Mouse (Mus musculus) lung, postnatal 0 days (tissue): ENCODE data around the gene Ankmy1. TPM values are rescaled to one million over a fixed set of nuclear protein-coding genes. Genes with fewer than 3 reads are reported as not detected.

Experiments used
- ATAC-seq: fragments of 200-750 bp; cut with Nextera tagmentation; 2 replicates; pipeline ENCODE4 v1.8.0; 2017; ENCODE audit warnings: moderate library complexity
- DNase-seq: peaks from one replicate; pipeline ENCODE4 v3.0.0-alpha.2; 2016; ENCODE audit warnings: low spot score
- H3K27ac ChIP-seq: fragments of 300-500 bp; sonication (generic); 2 replicates; pipeline ENCODE4 v1.5.1; 2014; ENCODE audit warnings: antibody characterized with exemption, mild to moderate bottlenecking, low read length, mixed read lengths
- H3K27me3 ChIP-seq: fragments of 300-500 bp; sonication (generic); replicated peaks from 2 replicates; pipeline ENCODE4 v1.6.1; 2014; ENCODE audit warnings: low read length, mixed read lengths; ENCODE audit not compliant: insufficient read depth
- H3K36me3 ChIP-seq: fragments of 300-500 bp; sonication (generic); 2 replicates; pipeline ENCODE4 v1.6.1; 2014; ENCODE audit warnings: low read length, mixed read lengths; ENCODE audit not compliant: insufficient read depth
- H3K4me1 ChIP-seq: fragments of 300-500 bp; sonication (generic); 2 replicates; pipeline ENCODE4 v1.6.1; 2014; ENCODE audit warnings: antibody characterized with exemption, low read depth, low read length, mixed read lengths; ENCODE audit not compliant: insufficient read depth
- H3K4me2 ChIP-seq: fragments of 300-500 bp; sonication (generic); replicated peaks from 2 replicates; pipeline ENCODE4 v1.6.1; 2014; ENCODE audit warnings: low read depth, mild to moderate bottlenecking, low read length, moderate library complexity, mixed read lengths
- H3K4me3 ChIP-seq: fragments of 300-500 bp; sonication (generic); 2 replicates; pipeline ENCODE4 v1.5.1; 2014; ENCODE audit warnings: low read depth, low read length
- H3K9ac ChIP-seq: fragments of 300-500 bp; sonication (generic); replicated peaks from 2 replicates; pipeline ENCODE4 v1.6.1; 2014; ENCODE audit warnings: low read depth, mild to moderate bottlenecking
- H3K9me3 ChIP-seq: fragments of 300-500 bp; sonication (generic); 2 replicates; pipeline ENCODE4 v1.6.1; 2016; ENCODE audit warnings: low read length, mixed read lengths
- CTCF ChIP-seq: IDR thresholded peaks from 2 replicates; pipeline ENCODE4 v1.5.1; 2016; ENCODE audit warnings: antibody characterized with exemption, mild to moderate bottlenecking
- EP300 ChIP-seq: IDR thresholded peaks from 2 replicates; pipeline ENCODE4 v1.6.1; 2016; ENCODE audit warnings: antibody characterized with exemption, mild to moderate bottlenecking, control low read depth
- WGBS: fragments of 180-500 bp; shearing (Covaris S2); extraction: QIAGEN DNeasy Blood & Tissue Kit; methylation state at CpG from one replicate; pipeline ENCODE4 v1.1.7; 2014; 5-methylcytosine and 5-hydroxymethylcytosine counted together
- polyA plus RNA-seq: library from polyadenylated mRNA; unstranded; fragments of >200 nt; fragmentation: Nextera tagmentation; extraction: Ambion mirVana; gene quantifications from 2 replicates; pipeline ENCODE4 v1.2.1, GENCODE M21; 2015

The Ankmy1 gene
- polyA plus RNA-seq, 1 experiment from 2014 or later: 0.57 TPM

- no peaks in the 10 kb centered on the region for H3K36me3 ChIP-seq
- ATAC-seq: no peak
- WGBS: 68% methylated on average over 14 of the region's 14 CpGs
- no peak overlapping the region for H3K9ac ChIP-seq
- H3K4me2 ChIP-seq: no peak overlapping the region
- TF ChIP-seq EP300: no peak
- no peak for TF ChIP-seq CTCF
- no peak for DNase-seq
- H3K27me3 ChIP-seq: 0 out of 2 replicates have a peak, but pooled peaks cover 3% of the 10 kb centered on the region
- no peak overlapping the region for H3K4me3 ChIP-seq
- no peaks in the 10 kb centered on the region for H3K9me3 ChIP-seq
- H3K4me1 ChIP-seq: no peaks in the 10 kb centered on the region
- no peak overlapping the region for H3K27ac ChIP-seq
These were observed 64.5 kb downstream of the Ankmy1 start for GRCm38 (mm10) chr1:92837931-92838833.

GRCm38 (mm10) chr1:92833987-92834706 lies 68.6 kb downstream of the Ankmy1 start:
- Histone ChIP-seq H3K9ac (no peak overlapping the region), H3K4me2 (no peak overlapping the region), H3K4me3 (no peak overlapping the region), H3K27ac (no peak overlapping the region), H3K27me3 (peaks cover 15% of the 10 kb centered on the region; the same call in 1 of the 2 replicates), H3K36me3 (no peaks in the 10 kb centered on the region), H3K4me1 (no peaks in the 10 kb centered on the region; the same call in 1 of the 2 replicates), H3K9me3 (no peaks in the 10 kb centered on the region)
- 0 out of 2 replicates have a peak, but pooled peaks have one; percentile 21 for ATAC-seq
- TF ChIP-seq EP300 (no peak), CTCF (peak; percentile 89)
- WGBS: 62% methylated on average over 7 of the region's 7 CpGs
- DNase-seq: peak; percentile 80

- DNase-seq (peak; percentile 67), ATAC-seq (peak; percentile 18)
- H3K4me1 ChIP-seq: no peaks in the 10 kb centered on the region; the same call in 1 of the 2 replicates
- H3K27ac ChIP-seq: peak overlapping the region; percentile 47; the same call in 1 of the 2 replicates
- H3K9ac ChIP-seq: peak overlapping the region; percentile 34; the same call in 1 of the 2 replicates
- H3K4me2 ChIP-seq: peak overlapping the region; percentile 96
- peaks cover 15% of the 10 kb centered on the region; the same call in 1 of the 2 replicates for H3K27me3 ChIP-seq
- H3K9me3 ChIP-seq: no peaks in the 10 kb centered on the region
- H3K4me3 ChIP-seq: peak overlapping the region; percentile 50
- 1% methylated on average over 58 of the region's 62 CpGs for WGBS
- no peaks in the 10 kb centered on the region for H3K36me3 ChIP-seq
- TF ChIP-seq EP300 (no peak), CTCF (peak; percentile 30)
These were observed 70.4 kb downstream of the Ankmy1 start for GRCm38 (mm10) chr1:92832011-92833010.

- 3% methylated on average over 29 of the region's 99 CpGs for WGBS
These were observed 71.3 kb downstream of the Ankmy1 start, which contains the start of gene Gpc1 for GRCm38 (mm10) chr1:92831188-92832001. Gene Gpc1, plus strand, starts transcription at chr1:92831645.

More at GRCm38 (mm10) chr1:92831188-92832001, 71.3 kb downstream of the Ankmy1 start, which contains the start of gene Gpc1:
- DNase-seq (peak; percentile 80), ATAC-seq (peak; percentile 86)
- Histone ChIP-seq H3K36me3 (no peaks in the 10 kb centered on the region), H3K27me3 (peaks cover 15% of the 10 kb centered on the region; the same call in 1 of the 2 replicates), H3K4me3 (peak within 1 kb of the TSS; percentile 50), H3K9ac (peak within 1 kb of the TSS; percentile 34; the same call in 1 of the 2 replicates), H3K27ac (peak within 1 kb of the TSS; percentile 47; the same call in 1 of the 2 replicates), H3K4me2 (peak within 1 kb of the TSS; percentile 96), H3K4me1 (no peaks in the 10 kb centered on the region; the same call in 1 of the 2 replicates), H3K9me3 (no peaks in the 10 kb centered on the region)
- TF ChIP-seq EP300 (no peak), CTCF (no peak; the same call in 1 of the 2 replicates)
